Mouse (Mus musculus) limb, embryonic 12.5 days (tissue): ENCODE results near the gene Isg15. TPM values are rescaled to one million over a fixed set of nuclear protein-coding genes. Genes with fewer than 3 reads are reported as not detected.

Experiments used
- microRNA-seq: library from miRNA; unstranded; fragments of <30 nt; microRNA quantifications from one replicate; pipeline ENCODE4, GENCODE M21; 2017
- polyA plus RNA-seq: library from polyadenylated mRNA; unstranded; fragments of >200 nt; fragmentation: Nextera tagmentation; extraction: Ambion mirVana; gene quantifications from 2 replicates; pipeline ENCODE4 v1.2.1, GENCODE M21; 2016

Gene Isg15
- polyA plus RNA-seq, 1 experiment from 2014 or later: 0.95 TPM

Small RNAs within 50 kb of the gene (microRNA-seq; reads per million reads assigned to microRNA genes)
- gene Mir7658: 6.0 reads per million, percentile 18 among the genes with 10 or more reads in this experiment

Other genes starting within 250 kb of the Isg15 start
- 27.1 and 31.6 TPM in 2 replicates for gene C1qtnf12, start 238.5 kb downstream of the Isg15 start, polyA plus RNA-seq
- gene B3galt6, start 208.2 kb downstream of the Isg15 start, polyA plus RNA-seq: 16.1 and 16.8 TPM in 2 replicates
- gene Sdf4, start 207.9 kb downstream of the Isg15 start, polyA plus RNA-seq: 131 and 139 TPM in 2 replicates
- 0.84 and 0.92 TPM in 2 replicates for gene Tnfrsf4, start 187.0 kb downstream of the Isg15 start, polyA plus RNA-seq
- gene Tnfrsf18, start 174.7 kb downstream of the Isg15 start, polyA plus RNA-seq: 1.8 and 1.9 TPM in 2 replicates
- gene Ttll10, start 141.4 kb downstream of the Isg15 start, polyA plus RNA-seq: 0.58 and 1.3 TPM in 2 replicates
- 59.9 and 63.1 TPM in 2 replicates for gene 9430015G10Rik, start 90.8 kb downstream of the Isg15 start, polyA plus RNA-seq
- gene Rnf223, start 70.3 kb downstream of the Isg15 start, polyA plus RNA-seq: 0.63 and 0.86 TPM in 2 replicates
- gene Agrn, start 3.3 kb downstream of the Isg15 start, polyA plus RNA-seq: 78.4 and 84.1 TPM in 2 replicates
- gene AW011738, start 2.5 kb upstream of the Isg15 start, polyA plus RNA-seq: 1.8 TPM in 2 replicates
- gene Perm1, start 15.1 kb upstream of the Isg15 start, polyA plus RNA-seq: 0.45 and 0.66 TPM in 2 replicates
- 29.2 and 32.8 TPM in 2 replicates for gene Plekhn1, start 34.0 kb upstream of the Isg15 start, polyA plus RNA-seq
- 94.1 and 96.3 TPM in 2 replicates for gene Noc2l, start 35.2 kb upstream of the Isg15 start, polyA plus RNA-seq
- 0.50 and 0.95 TPM in 2 replicates for gene Samd11, start 54.8 kb upstream of the Isg15 start, polyA plus RNA-seq
- gene Vmn2r-ps159, start 130.3 kb upstream of the Isg15 start, polyA plus RNA-seq: not detected in 2 replicates